Mouse (Mus musculus) hindbrain, embryonic 11.5 days (tissue): ENCODE measurements at regions not wholly inside any gene's neighbourhood (a gene's known extent, or its start where the extent isn't known, plus 50 kb on each side); places are given as distances from the start of the nearest gene placed in this dataset.
A peak's percentile ranks its signal among the peaks of the same experiment; 100 is the strongest.

Experiments
- ATAC-seq: fragments of 200-750 bp; cut with Nextera tagmentation; 2 replicates; pipeline ENCODE4 v1.8.0; 2017; ENCODE audit warnings: mild to moderate bottlenecking, moderate TSS enrichment, moderate library complexity; ENCODE audit not compliant: low FRiP score
- DNase-seq: peaks from one replicate; pipeline ENCODE4 v3.0.0-alpha.2; 2015; ENCODE audit warnings: low spot score
- H3K27ac ChIP-seq: fragments of 300-500 bp; sonication (generic); 2 replicates; pipeline ENCODE4 v1.5.1; 2014; ENCODE audit warnings: mild to moderate bottlenecking, low read depth, low read length
- H3K27me3 ChIP-seq: fragments of 300-500 bp; sonication (generic); 2 replicates; pipeline ENCODE4 v1.6.1; 2014; ENCODE audit warnings: mild to moderate bottlenecking, low read length, moderate library complexity, mixed read lengths; ENCODE audit not compliant: control insufficient read depth, insufficient read depth
- H3K36me3 ChIP-seq: fragments of 300-500 bp; sonication (generic); 2 replicates; pipeline ENCODE4 v1.6.1; 2014; ENCODE audit warnings: mild to moderate bottlenecking, low read length, moderate library complexity, mixed read lengths; ENCODE audit not compliant: control insufficient read depth, insufficient read depth
- H3K4me1 ChIP-seq: fragments of 300-500 bp; sonication (generic); replicated peaks from 2 replicates; pipeline ENCODE4 v1.6.1; 2014; ENCODE audit warnings: low read length, mixed read lengths; ENCODE audit not compliant: control insufficient read depth, insufficient read depth
- H3K4me2 ChIP-seq: fragments of 300-500 bp; sonication (generic); replicated peaks from 2 replicates; pipeline ENCODE4 v1.6.1; 2014; ENCODE audit warnings: mild to moderate bottlenecking, low read depth, low read length
- H3K4me3 ChIP-seq: fragments of 300-500 bp; sonication (generic); 2 replicates; pipeline ENCODE4 v1.5.1; 2014; ENCODE audit warnings: low read depth, low read length
- H3K9ac ChIP-seq: fragments of 300-500 bp; sonication (generic); 2 replicates; pipeline ENCODE4 v1.6.1; 2014; ENCODE audit warnings: low read depth, low read length
- H3K9me3 ChIP-seq: fragments of 300-500 bp; sonication (generic); 2 replicates; pipeline ENCODE4 v1.6.1; 2016; ENCODE audit warnings: low read length; ENCODE audit not compliant: control insufficient read depth
- WGBS: fragments of 180-500 bp; shearing (Covaris S2); extraction: QIAGEN DNeasy Blood & Tissue Kit; methylation state at CpG from one replicate; pipeline ENCODE4 v1.1.7; 2014; 5-methylcytosine and 5-hydroxymethylcytosine counted together

- H3K9ac ChIP-seq: no peak overlapping the region
- DNase-seq (no peak), ATAC-seq (no peak)
- H3K4me1 ChIP-seq: no peaks in the 10 kb centered on the region
- WGBS: 87% methylated on average over 4 of the region's 5 CpGs
- no peaks in the 10 kb centered on the region for H3K9me3 ChIP-seq
- H3K27me3 ChIP-seq: no peaks in the 10 kb centered on the region
- no peaks in the 10 kb centered on the region for H3K36me3 ChIP-seq
- no peak overlapping the region for H3K27ac ChIP-seq
- no peak overlapping the region for H3K4me2 ChIP-seq
- no peak overlapping the region for H3K4me3 ChIP-seq
Observed at GRCm38 (mm10) chr1:42231091-42231490, 464.5 kb upstream of the Pou3f3 start.

GRCm38 (mm10) chr1:42231897-42232296, 463.7 kb upstream of the Pou3f3 start:
- no peaks in the 10 kb centered on the region for H3K27me3 ChIP-seq
- ATAC-seq (no peak), DNase-seq (no peak)
- 93% methylated on average over 5 of the region's 5 CpGs for WGBS
- no peak overlapping the region for H3K27ac ChIP-seq
- no peak overlapping the region for H3K4me3 ChIP-seq
- H3K4me2 ChIP-seq: no peak overlapping the region
- H3K9me3 ChIP-seq: no peaks in the 10 kb centered on the region
- no peak overlapping the region for H3K9ac ChIP-seq
- H3K36me3 ChIP-seq: no peaks in the 10 kb centered on the region
- H3K4me1 ChIP-seq: no peaks in the 10 kb centered on the region

GRCm38 (mm10) chr1:42232716-42233115, 462.9 kb upstream of the Pou3f3 start:
- ATAC-seq (0 out of 2 replicates have a peak, but pooled peaks have one; percentile 7), DNase-seq (no peak)
- no peaks in the 10 kb centered on the region for H3K36me3 ChIP-seq
- H3K9me3 ChIP-seq: no peaks in the 10 kb centered on the region
- no peak overlapping the region for H3K9ac ChIP-seq
- no peak overlapping the region for H3K4me3 ChIP-seq
- H3K4me1 ChIP-seq: no peaks in the 10 kb centered on the region
- H3K27me3 ChIP-seq: no peaks in the 10 kb centered on the region
- H3K27ac ChIP-seq: no peak overlapping the region
- no peak overlapping the region for H3K4me2 ChIP-seq
- WGBS: 79% methylated on average over 6 of the region's 6 CpGs

- ATAC-seq (peak; percentile 81), DNase-seq (peak; percentile 47)
- 16% methylated on average over 10 of the region's 10 CpGs for WGBS
- Histone ChIP-seq H3K4me2 (peak overlapping the region; percentile 13; the same call in 1 of the 2 replicates), H3K27me3 (no peaks in the 10 kb centered on the region), H3K36me3 (no peaks in the 10 kb centered on the region), H3K9ac (no peak overlapping the region), H3K4me1 (no peaks in the 10 kb centered on the region), H3K9me3 (no peaks in the 10 kb centered on the region), H3K4me3 (no peak overlapping the region), H3K27ac (0 out of 2 replicates have a peak overlapping the region, but pooled peaks have one; percentile 47)
Observed at GRCm38 (mm10) chr1:42233289-42233688, 462.3 kb upstream of the Pou3f3 start.

- H3K4me3 ChIP-seq: no peak overlapping the region
- no peak overlapping the region for H3K27ac ChIP-seq
- WGBS: 85% methylated on average over 2 of the region's 2 CpGs
- no peaks in the 10 kb centered on the region for H3K9me3 ChIP-seq
- ATAC-seq (no peak), DNase-seq (no peak)
- no peaks in the 10 kb centered on the region for H3K27me3 ChIP-seq
- H3K4me2 ChIP-seq: no peak overlapping the region
- H3K4me1 ChIP-seq: no peaks in the 10 kb centered on the region
- no peak overlapping the region for H3K9ac ChIP-seq
- H3K36me3 ChIP-seq: no peaks in the 10 kb centered on the region
Observed at GRCm38 (mm10) chr1:42236466-42237010, 459.0 kb upstream of the Pou3f3 start.

- no peak overlapping the region for H3K9ac ChIP-seq
- 83% methylated on average over 3 of the region's 3 CpGs for WGBS
- no peak overlapping the region for H3K4me2 ChIP-seq
- no peaks in the 10 kb centered on the region for H3K9me3 ChIP-seq
- no peaks in the 10 kb centered on the region for H3K36me3 ChIP-seq
- no peak for ATAC-seq
- H3K4me1 ChIP-seq: no peaks in the 10 kb centered on the region; the same call in none of the 2 replicates
- H3K27ac ChIP-seq: no peak overlapping the region
- H3K4me3 ChIP-seq: no peak overlapping the region
- peak; percentile 49 for DNase-seq
- H3K27me3 ChIP-seq: no peaks in the 10 kb centered on the region
Observed at GRCm38 (mm10) chr1:42238408-42238807, 457.2 kb upstream of the Pou3f3 start.

GRCm38 (mm10) chr1:42241172-42241571, 454.4 kb upstream of the Pou3f3 start:
- Histone ChIP-seq H3K4me1 (no peaks in the 10 kb centered on the region; the same call in none of the 2 replicates), H3K9me3 (no peaks in the 10 kb centered on the region), H3K9ac (no peak overlapping the region), H3K4me2 (no peak overlapping the region), H3K36me3 (no peaks in the 10 kb centered on the region), H3K27me3 (no peaks in the 10 kb centered on the region), H3K27ac (no peak overlapping the region), H3K4me3 (no peak overlapping the region)
- WGBS: 68% methylated on average over 9 of the region's 9 CpGs
- DNase-seq (no peak), ATAC-seq (no peak)

GRCm38 (mm10) chr1:42241601-42242220, 453.9 kb upstream of the Pou3f3 start:
- Histone ChIP-seq H3K27ac (peak overlapping the region; percentile 84), H3K9me3 (no peaks in the 10 kb centered on the region), H3K36me3 (no peaks in the 10 kb centered on the region), H3K4me3 (no peak overlapping the region), H3K4me2 (no peak overlapping the region), H3K4me1 (no peaks in the 10 kb centered on the region; the same call in none of the 2 replicates), H3K9ac (no peak overlapping the region), H3K27me3 (no peaks in the 10 kb centered on the region)
- DNase-seq: no peak
- no peak for ATAC-seq
- WGBS: 87% methylated on average over 11 of the region's 11 CpGs
